Mouse (Mus musculus): ENCODE data around the gene Vamp9. TPM values are rescaled to one million over a fixed set of nuclear protein-coding genes. Genes with fewer than 3 reads are reported as not detected.

The Vamp9 gene
- total RNA-seq, 2 experiments from 2014 or later, result 0.69 to 0.79 TPM

DNA sequence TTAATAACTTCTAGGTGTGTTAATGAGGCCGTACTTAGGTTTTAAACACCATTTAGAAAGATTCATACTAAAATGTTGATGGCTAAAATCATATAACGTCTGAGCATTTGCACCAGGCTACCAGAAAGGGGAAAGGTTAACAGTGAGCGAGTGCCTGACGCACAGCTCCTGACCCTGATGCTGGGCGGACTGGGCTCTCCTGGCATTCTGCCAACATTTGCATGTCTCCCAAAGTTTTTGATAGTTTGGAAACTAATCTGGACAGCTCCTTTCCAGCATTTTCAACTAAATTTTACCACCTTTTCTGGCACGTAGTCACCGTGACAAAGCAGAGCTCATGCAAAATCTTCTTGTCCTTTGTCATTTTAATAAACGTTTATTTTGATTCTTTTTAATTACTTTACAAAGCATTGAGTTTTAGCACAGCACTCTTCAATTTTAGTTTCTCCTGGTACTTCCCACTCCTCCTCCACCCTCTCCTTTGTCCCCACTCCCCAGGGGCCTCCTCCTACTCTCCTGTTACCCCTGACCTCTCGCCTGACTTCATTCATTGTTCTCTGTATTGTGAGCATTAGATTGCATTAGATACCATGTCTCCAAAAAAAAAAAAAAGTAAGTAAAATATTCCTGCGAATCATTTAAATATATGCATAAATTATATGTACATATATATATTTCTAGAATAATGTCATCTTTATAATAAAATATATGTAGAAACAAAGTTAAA lies 35.9 kb downstream of the Vamp9 start:
- peak; percentile 51 for DNase-seq

DNA sequence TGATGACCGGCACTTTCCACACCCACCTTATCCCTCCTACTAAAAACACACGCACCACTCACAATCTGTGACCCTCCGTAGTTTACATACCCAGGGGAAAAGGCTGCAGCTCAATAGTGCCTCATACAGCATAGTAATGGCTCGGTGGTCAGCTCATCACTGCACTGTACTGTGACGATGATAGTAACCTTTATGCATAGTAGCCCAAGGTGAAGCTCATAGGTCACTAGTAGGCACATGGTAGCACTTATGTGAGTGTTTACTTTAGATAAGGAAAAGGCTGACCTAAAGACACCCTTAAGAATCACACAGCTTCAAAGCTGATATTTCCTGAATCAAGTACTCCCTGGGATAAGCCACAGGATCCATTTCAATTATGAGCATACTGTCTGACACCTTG lies 46.5 kb downstream of the Vamp9 start:
- DNase-seq, result no peak

DNA sequence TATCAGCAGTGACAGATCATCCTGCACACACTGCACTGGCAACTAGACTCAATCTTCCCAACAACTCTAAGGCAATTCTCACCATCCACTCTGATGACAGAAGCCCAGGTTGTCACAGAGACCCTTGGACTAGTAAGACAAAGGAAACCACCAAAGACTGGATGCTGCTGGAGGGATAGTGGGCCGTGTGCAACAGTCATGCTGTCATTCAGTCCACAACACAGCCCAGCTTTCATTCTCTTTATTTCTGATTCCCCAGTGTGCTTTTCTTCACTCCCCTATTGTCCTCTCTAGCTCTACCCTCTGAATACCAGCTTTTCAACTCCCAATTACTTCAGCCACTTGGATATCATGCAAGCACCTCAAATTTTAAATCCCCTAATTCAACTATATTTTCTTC lies 47.8 kb downstream of the Vamp9 start:
- DNase-seq, result no peak

DNA sequence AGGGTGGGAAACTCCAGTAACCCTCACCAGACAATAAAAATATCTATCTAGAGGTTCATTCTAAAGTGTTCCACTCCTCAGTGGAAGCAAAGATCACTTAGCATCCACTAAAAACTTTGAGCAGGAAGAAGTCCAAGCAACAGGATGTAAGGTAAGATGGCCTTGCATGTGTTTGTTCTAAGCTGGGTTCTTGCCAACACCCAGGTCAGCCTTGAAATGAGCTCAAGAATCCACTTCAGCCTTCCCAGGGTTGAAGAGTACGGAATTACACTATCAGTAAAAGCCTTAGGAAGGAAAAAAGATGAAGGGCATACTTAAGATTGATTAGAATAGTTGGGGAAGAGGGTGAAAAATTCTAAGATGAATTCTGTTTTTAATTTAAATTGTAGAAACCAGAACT lies 52.6 kb downstream of the Vamp9 start:
- DNase-seq, result no peak

DNA sequence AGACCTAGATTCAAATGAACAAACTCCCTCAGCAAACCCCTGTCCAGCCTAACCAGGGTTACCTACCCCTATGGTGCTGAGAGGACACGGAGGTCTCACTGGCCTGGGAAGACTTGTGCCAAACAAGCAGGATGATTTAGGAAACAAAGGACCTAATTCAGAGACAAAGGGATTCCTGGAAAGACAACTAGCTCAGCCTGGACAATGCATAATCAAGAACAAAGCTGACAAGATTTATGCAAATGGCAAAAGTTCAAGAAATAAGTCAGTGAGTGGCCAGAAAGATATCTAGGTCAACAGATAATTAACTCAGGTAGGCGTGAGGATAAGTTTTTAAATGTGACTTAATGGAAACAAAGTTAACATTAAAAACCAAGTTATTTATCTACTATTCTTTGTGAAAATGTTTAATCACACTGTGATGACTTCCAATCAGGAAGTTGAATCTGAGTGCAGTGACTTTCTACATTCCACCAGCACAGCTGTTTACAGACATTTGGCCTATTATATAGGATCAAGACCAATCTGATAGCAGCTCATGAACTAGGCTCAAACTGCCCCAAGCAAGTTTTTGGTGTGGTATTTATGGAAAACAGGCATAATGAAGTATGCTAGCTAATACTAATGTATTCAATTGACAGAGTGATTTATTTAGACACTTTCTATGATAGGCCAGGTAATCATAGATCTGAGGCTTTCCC lies 53.3 kb downstream of the Vamp9 start:
- DNase-seq, result no peak

DNA sequence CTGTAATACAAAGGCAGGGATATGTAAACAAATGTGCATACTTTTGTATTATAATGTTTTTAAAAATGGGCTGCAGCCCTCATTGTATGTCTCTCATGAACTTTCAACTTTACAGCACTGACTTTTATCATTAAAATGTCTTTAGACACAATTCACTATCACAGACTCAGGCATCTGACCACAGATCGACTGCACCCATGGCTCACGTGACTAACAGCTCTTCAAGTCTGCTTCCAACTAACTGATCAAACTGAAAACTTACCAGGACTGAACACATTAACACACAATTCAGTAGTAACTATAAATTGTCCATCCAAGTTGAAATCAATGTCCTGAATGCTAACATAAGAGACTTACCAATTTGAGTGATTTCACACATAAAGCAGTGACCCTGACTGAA lies 53.9 kb downstream of the Vamp9 start:
- no peak for DNase-seq

DNA sequence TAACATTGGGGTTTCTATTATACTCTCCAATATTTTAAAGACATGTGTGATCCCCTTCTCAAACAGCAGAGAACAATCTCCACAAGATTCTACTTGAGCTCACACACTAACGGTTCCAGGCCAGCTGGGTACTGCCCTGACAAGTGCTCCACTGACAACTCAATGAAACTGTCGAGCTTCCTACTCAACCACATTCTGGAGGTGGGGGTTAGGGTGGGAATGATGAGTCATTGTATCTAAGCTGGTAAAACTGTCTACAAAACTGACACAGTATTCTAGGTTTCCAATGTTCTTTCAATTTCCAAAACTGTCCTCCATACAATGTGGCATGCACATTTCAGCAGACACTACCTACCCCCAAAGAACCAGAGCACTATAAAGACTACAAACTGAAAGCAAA lies 67.9 kb downstream of the Vamp9 start:
- DNase-seq, result peak; percentile 21

DNA sequence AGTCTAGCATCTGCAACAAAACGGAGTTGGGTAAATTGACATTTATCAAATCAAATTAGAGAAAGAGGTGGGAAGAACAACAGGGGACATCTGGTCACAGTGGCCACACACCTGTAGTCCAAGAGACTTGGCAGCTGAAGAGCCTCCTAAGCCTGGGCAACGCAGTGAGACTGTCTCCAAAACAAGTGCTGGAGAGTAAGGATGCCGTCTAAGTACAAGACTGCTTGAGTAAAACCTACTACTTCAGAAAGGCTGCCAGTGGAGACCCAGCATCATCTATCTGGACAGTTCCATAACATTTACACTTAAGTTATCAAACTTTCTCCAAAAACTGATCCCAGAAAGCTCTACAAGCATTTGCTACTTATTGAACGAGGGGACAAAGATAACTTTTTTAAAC lies 69.0 kb downstream of the Vamp9 start:
- DNase-seq, result no peak

DNA sequence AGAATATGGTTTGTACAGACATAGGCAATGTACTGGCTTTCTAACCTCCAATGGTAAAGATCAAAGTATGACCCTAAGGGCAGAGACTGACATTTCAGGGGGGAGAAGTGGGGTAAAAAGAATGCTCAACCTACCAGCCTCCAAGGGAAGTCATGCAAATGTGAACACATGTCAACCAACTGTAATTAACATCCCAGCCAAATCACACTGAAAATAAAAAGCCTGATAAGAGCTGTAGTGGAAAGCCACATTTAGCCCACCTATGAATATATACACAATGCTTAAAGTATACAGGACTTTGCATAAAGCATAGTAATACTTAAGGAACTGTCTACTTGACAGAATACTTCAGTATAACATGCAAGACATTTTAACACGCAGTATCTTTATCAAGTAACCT lies 69.7 kb downstream of the Vamp9 start:
- DNase-seq, result no peak

DNA sequence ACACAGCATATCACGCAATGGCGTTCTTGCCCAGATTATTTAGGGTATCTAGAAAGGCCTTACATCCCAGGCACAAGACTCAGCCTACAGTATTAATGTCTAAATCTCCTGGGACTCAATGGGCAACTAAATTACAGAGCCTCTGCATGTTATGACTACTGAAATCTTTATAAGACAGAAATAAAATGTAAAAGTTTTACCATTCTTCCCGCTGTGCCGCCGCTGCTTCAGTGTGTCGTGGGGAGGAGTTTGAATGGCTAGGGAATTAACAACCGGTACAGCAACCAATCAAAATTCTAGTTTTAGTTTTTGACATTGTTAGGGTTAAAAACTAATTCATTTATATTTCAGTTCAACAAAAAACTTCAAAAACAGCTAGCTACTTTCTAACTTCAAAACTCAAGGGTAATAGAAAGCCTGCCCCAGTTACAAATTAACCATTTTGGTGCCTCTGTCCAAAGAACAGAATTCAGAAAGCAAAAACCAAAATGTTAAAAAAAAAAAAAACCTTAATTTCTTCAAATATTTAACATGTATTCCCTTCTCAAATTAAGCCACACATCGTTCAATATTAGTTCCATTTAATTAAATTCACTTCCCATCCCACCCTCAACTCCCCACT lies 70.4 kb downstream of the Vamp9 start:
- no peak for DNase-seq

DNA sequence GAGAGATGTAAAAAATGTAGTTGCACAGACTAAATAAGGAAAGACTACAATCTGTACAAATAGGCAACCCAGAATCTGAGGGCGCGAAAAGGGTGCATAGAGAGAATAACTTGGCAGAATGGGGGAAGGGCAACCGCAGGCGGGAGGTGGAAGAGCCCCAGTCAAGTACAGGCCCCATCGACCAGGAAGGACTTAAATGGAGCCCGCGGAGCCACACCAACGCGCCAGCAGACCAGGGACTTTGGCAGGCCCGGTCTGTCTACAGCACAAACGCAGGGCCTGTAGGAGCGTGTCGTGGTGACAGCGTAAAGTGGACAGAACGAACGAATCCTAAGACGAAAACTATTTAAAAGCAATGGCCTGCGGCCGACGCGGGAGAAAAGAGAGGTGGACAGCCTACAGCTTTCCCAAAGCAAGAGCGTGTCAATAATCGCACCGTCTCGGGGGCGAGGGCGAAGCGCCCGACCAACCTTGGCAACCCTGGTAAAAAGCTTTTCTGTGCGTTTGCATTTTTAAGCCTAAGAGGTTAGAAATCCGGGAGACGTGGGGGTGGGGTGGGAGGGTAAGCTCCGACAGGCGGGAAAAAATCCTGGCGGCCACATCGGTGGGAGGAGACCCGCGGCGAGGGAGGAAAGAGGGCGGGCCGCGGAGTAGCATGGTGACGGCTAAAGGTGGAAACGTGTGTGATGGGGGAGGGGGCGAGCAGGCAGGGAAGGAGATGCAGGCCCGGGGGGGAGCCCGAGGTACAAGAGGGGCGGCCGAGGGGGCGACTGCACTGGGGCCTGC lies 71.7 kb downstream of the Vamp9 start:
- DNase-seq, result peak; percentile 89

DNA sequence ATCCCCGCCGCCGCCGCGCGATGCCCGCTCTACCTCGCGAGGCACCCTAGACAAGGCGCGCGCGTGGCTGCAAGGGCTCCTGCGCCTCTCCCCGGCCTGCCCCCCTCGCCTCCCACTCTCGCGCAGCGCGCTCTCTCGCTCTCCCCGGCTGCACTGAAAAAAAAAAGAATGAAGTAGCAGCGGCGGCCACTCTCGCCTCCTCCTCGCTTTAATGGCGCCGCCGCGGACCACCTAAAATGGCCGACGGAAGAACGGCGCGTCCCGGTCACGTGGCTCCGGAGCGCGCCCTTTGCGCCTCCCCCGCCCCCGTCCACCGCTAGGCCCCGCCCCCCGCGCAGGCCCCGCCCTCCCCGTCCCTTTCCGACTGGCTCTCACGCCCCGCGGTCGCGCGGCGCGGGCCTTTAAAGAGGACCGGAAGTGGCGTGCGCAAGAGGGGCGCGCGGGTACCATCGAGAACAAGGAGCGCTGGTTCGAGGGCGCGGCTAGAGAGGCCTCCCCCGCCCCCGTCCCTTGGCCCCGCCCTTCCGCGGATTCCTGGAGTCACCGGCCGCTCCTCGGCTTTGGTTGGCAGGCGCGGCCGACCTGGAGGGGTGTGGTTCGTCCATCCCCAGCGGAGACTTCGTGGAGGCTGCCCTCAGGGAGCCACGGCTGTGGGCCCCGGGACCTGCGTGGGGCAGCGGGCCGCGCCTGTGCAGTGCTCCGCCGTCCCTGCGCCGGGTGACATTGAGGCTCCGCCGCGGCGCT lies 72.8 kb downstream of the Vamp9 start, which contains the start of the genes Hnrnpd and 4930524J08Rik:
TSS of gene Hnrnpd (minus strand) at position 240 of the 744 bp plus-strand sequence.
TSS of gene 4930524J08Rik (plus strand) at position 363 of the 744 bp plus-strand sequence.
- DNase-seq, result peak; percentile 95

DNA sequence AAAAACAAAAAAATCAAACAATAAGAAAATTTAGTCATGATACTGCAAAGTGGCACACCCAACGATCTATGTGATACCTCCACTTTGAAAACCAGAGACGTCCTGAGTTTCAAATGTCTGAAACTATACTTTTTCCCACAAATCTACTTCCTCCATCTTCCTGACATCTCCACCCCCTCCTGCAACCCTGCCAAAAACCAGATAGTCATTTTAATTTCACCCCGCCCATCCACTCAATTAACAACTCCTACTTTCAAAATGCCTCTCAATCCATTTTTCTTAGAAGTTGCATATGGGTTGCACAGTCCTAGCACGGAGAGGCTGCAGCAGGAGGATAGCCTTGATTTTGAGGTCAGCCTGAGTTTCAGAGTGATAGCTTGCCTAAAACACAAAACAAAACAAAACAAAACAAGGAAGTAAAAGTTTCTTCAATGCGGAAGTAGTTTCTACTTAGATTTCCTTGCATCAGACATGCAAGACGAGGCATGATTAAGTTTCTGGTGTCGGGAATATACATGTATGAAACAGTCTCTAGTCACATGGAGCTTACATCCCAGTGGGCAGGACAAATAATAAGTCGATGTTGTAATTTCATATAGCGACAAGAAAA lies 77.5 kb downstream of the Vamp9 start:
- no peak for DNase-seq

DNA sequence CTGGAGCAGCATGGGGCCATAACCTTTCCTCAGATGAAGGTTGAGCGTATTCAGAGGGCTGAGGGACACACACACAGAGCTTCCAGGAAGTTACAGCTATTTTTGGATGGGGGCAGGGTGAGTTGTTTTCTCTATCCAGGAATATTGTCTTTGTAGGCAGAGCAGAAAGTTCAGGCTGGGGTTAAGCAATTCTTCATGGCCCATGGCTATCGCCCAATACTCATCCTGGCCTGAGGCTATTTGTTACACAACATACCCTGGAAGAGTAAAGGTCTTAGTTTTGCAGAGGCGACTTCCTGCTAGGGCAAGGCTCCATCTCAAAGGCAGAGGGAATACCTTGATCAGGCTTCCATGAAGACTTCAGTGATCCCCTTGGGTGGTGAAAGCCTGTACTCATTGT lies 88.1 kb downstream of the Vamp9 start:
- DNase-seq, result peak; percentile 29

DNA sequence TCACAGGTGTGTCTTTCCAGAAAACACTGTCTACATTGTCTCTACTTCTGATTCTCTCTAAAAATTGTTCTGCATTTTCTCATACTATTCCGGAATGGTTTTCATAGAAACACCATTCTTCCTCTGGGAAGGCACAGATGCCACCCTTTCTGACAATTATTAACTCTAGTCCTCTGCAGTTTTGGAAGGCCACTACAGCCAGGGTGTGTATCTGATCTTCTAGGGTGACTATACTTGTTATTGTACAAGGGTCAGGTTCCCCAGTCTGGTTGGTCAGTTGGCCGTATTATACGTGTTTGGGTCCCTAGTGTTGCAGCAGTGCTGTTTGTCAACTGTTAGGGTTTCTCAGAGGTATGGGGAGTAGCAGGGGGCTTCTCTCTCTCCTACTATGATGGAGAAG lies 88.6 kb downstream of the Vamp9 start:
- no peak for DNase-seq

DNA sequence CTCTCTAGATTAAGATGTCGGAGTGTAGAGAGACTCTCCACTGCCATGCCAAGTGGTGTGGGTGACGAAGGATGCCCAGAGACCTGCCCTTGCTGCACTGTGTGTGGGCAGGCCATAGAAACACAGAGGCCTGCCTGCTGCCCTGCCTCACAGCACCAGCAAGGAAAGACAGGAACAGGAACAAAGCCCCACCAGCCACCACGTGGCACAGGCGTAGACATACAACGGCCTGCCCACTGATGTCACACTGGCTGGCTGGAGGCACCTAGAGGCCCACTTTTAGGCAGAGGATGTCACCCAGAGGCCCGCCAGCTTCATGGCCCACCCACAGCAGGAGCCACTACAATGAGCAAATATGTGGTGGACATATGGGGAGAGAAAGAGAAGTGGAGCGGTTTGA lies 94.0 kb downstream of the Vamp9 start:
- no peak for DNase-seq

DNA sequence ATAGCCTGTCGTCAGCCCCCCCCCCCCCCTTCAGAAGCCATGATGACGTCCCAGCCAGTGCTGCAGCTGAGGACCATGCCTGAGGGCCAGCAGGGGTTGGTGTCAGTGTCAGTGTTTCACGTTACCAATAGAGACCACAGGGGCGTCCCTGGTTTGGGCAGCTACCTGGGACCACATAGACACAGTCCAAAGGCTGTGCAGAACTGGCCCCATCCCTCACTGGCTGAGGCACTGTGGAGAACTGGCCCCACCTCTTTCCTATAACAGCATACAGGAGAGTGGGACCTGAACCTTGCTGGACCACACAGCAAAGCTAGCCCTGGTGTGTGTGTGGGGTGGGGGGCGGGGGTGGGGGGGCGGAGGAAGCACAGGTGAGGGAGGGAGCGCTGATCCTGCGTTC lies 94.4 kb downstream of the Vamp9 start:
- no peak for DNase-seq
